Mouse (Mus musculus) embryonic stem cell, embryonic (primary cell): ENCODE data around the gene Tnfsf13.

Experiments used
- CTCF ChIA-PET, 4 experiments: fragments of 300-600 bp in 2 of 4; fragments of 350-600 bp in 2 of 4; sonication (Branson Sonifier 250); formaldehyde crosslinking; loops; one replicate each; lab custom pipeline; 2022; ENCODE audit warnings: inconsistent platforms in 2 of 4; lab: Charles Lee
- POLR2A ChIA-PET, 4 experiments: fragments of 300-600 bp in 2 of 4; fragments of 350-600 bp in 2 of 4; sonication (Branson Sonifier 250); formaldehyde crosslinking; loops; one replicate each; lab custom pipeline; 2022; ENCODE audit warnings: antibody characterized with exemption in 4 of 4, inconsistent platforms in 1 of 4; lab: Charles Lee

The Tnfsf13 gene

DNA sequence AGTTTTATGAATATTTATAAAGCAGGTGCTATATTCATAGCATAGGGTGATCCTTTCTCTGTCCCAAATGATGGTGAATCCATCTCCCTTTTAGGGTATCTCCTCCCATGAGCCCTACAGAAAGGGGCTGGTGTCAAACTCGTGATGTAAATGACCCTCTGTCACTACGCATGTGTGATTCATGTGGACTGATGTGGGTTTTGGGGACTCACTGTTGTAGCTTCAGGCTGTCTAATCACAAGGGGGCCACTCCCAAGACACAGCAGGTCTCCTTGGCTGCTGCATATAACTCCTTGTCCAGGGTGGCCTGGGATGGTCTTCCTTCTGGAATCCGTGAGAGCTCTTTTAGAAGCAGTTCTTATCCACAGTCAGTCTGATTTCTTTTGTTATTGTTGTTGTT is 24.9 kb upstream of the Tnfsf13 start:
- CTCF ChIA-PET: interaction anchor here in 3 of 4 experiments (0.6 to 12.7 kb wide), 7 partner anchors 10 to 55 kb away, joined by 3 to 155 read pairs (median 8); partner anchors contain the start of genes Senp3 (in 2 of the 3), Sox15 (in 2 of the 3) and Tnfsf13 (in 1 of the 3)

DNA sequence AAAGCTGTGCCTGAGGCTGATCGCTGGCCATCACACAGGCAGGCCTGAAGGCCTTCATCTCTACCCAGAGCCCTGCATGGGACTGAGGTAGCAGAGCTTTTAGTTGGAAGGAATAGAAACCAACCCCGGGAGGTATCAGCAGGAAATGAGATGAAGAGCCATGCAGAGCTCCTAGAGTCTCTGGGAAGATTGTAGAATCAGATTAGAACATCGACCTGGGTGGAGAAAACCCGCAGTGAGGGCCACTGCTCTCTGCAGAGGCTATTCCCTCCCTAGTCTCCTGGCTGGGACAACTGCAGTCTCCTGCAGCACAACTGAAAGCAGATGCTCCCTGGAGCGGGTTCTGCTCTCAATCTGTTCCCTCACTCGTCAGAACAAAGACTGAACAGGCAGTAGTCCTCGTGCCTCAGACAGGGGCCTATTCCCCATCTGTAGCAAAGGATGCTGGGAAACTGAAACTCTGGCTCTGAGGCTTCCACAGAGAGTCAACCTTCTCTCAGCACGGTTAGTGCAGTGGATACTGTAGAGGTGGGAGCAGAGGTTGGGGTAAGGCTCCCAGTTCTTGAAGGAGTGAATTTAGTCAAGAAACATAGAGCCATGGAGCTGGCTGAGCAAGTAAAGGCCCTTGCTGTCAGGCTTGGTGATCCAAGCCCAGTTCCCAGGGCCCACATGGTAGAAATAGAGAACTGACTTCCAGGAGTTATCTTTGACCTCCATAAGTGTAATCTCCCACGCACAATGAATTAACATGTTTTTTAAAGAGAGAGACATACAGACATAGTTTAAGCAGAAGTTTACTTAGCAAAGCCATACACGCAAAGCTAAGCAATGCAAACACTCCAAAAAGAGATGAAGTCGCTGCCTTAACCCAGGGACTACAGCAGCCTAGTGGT is 24.2 kb upstream of the Tnfsf13 start:
- ChIA-PET POLR2A (interaction anchor here (0.5 to 24.5 kb wide), 63 partner anchors 6 to 576 kb away, joined by 3 to 672 read pairs (median 4); partner anchors contain the start of genes Cd68 (in 4 of the 4), Senp3 (in 3 of the 4), Sox15 (in 3 of the 4) and Tnfsf12 (in 3 of the 4)), CTCF (interaction anchor here in 3 of 4 experiments (0.6 to 12.7 kb wide), 10 partner anchors 10 to 77 kb away, joined by 3 to 155 read pairs (median 8); partner anchors contain the start of genes Senp3 (in 2 of the 3), Sox15 (in 2 of the 3), Fxr2 (in 1 of the 3) and Tnfsf13 (in 1 of the 3))

More for the DNA sequence above, 24.9 kb upstream of the Tnfsf13 start:
- POLR2A ChIA-PET: interaction anchor here (0.5 to 24.5 kb wide), 53 partner anchors 6 to 577 kb away, joined by 3 to 672 read pairs (median 4); partner anchors contain the start of genes Cd68 (in 4 of the 4), Senp3 (in 3 of the 4), Sox15 (in 3 of the 4) and Tnfsf12 (in 3 of the 4)

DNA sequence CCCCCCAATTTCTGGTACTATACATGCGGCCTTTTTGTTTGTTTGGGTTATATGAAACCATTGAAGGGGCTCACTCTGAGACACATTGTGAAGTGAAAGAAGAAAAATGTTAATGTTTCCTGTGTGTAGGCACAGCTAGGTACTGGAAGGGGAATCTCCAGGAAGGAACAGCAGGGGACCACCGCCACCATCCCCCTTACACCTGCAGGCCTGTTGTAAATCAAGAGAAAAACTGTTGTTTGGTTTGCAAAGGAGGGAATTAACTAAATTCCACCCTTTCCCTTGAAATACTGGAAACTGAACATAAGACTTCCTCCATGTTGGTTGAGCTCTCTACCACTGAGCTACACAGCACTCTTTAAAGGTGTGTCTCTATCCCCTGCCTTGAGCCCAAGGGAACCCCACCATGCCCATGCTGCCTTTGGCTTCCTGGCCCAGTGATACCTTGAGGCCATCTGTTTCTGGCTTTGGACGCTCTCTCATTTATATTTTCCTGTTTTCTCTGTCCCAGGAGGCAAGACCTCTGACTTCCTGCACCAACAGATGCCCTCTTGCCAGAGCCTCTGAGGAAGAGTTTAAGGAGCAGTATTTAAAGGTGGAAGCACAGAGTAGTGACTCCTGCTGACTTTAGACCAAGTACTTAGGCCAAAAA is 23.2 kb upstream of the Tnfsf13 start:
- POLR2A ChIA-PET: interaction anchor here (0.6 to 24.5 kb wide), 60 partner anchors 7 to 385 kb away, joined by 3 to 672 read pairs (median 5); partner anchors contain the start of genes Cd68 (in 3 of the 4), Sat2 (in 3 of the 4), Senp3 (in 3 of the 4) and Cntrob (in 2 of the 4)
- CTCF ChIA-PET: interaction anchor here in 3 of 4 experiments (0.5 to 12.7 kb wide), 10 partner anchors 10 to 313 kb away, joined by 3 to 155 read pairs (median 6); partner anchors contain the start of genes Sox15 (in 2 of the 3), Fxr2 (in 1 of the 3), Senp3 (in 1 of the 3) and Tnfsf13 (in 1 of the 3)

DNA sequence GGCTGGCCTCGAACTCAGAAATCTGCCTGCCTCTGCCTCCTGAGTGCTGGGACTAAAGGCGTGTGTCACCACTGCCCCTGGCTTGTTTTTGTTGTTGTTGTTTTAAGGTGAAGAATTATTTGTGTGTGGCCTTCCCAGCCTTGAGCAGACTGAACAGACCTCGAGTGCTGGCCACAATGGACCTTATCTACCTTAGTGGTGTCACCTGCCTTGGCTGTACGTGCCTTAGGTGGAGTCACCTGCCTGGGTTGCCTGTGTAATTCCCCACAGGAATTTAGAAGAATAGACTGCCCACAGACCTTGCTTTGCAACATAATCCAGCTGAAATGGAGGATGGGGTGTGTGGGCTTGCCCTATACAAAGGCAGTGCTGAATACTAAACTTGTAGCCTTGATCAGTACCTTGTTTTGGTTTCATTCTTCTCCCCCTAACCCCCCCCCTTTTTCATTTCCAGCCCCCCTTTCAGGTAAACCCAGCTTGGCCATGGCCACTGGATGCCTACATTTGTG is 22.3 kb upstream of the Tnfsf13 start:
- ChIA-PET POLR2A (interaction anchor here (0.6 to 24.5 kb wide), 53 partner anchors 8 to 384 kb away, joined by 3 to 672 read pairs (median 5); partner anchors contain the start of genes Cd68 (in 3 of the 4), Sat2 (in 3 of the 4), Senp3 (in 3 of the 4) and Cntrob (in 2 of the 4)), CTCF (interaction anchor here in 2 of 4 experiments (0.6 to 12.7 kb wide), 9 partner anchors 9 to 312 kb away, joined by 3 to 155 read pairs (median 6); partner anchors contain the start of genes Sox15 (in 2 of the 2), Fxr2 (in 1 of the 2), Senp3 (in 1 of the 2) and Tnfsf13 (in 1 of the 2))

DNA sequence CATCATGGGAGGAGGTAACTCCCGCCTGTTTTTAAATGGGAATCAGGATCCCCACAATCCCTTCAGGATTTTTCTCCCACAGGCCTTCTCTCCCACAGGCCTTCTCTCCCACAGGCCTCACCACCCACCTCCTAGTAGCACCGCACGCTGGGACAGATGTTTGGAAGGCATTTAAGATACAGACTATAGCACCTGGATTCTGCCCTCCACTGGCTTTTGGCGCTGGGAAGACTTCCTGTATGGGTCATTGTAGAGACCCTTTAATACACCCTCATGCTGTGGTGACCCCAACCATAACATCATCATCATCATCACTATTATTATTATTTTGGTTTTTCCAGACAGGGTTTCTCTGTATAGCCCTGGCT is 21.9 kb upstream of the Tnfsf13 start:
- ChIA-PET POLR2A (interaction anchor here (0.6 to 24.5 kb wide), 41 partner anchors 8 to 584 kb away, joined by 3 to 672 read pairs (median 7); partner anchors contain the start of genes Senp3 (in 3 of the 4), Cd68 (in 2 of the 4), Eif4a1 (in 2 of the 4) and Mpdu1 (in 2 of the 4)), CTCF (interaction anchor here in 2 of 4 experiments (0.9 to 12.7 kb wide), 6 partner anchors 9 to 324 kb away, joined by 3 to 155 read pairs (median 5); partner anchors contain the start of genes Fxr2 (in 1 of the 2), Senp3 (in 1 of the 2) and Tnfsf13 (in 1 of the 2))

DNA sequence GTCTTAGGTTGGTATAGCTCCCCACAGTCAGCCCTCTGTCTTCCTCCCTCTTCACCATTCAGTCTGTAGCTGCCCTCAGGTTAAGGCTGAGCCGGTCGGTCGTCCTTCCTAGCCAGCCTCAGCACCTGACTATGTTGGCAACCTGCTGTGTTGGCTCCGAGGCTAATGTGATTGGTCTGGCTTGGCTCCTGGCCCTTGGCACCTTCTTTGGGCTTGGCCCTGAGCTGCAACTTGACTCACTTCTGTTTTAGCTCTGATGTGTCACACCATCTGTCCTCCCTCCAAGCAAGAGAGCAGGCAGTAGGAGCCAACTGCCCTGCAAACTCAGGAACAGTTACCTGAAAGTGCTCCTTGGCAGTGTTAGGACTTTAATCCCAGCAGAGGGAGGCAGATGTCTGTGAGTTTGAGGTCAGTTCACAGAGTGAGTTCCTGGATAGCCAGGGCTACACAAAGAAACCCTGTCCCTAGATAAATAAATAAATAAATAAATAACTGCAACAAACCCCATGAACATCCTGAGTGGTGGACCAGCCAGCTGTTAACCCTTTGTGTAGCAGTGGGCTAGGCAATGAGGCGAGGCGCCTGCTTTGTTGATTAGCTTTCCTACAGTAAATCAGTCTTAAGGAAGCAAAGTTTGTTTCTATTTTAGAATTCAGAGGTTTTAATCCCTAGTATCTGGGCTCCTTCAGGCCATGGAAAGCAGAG is 21.3 kb upstream of the Tnfsf13 start:
- ChIA-PET POLR2A (interaction anchor here in 3 of 4 experiments (0.6 to 24.5 kb wide), 40 partner anchors 8 to 583 kb away, joined by 3 to 672 read pairs (median 6); partner anchors contain the start of genes Cd68 (in 3 of the 3), Tnfsf13 (in 3 of the 3), Trp53 (in 3 of the 3) and Wrap53 (in 3 of the 3)), CTCF (interaction anchor here in 3 of 4 experiments (0.6 to 1.6 kb wide), 6 partner anchors 8 to 324 kb away, joined by 3 to 5 read pairs (median 3); partner anchors contain the start of genes Tnfsf12 (in 1 of the 3) and Tnfsfm13 (in 1 of the 3))

DNA sequence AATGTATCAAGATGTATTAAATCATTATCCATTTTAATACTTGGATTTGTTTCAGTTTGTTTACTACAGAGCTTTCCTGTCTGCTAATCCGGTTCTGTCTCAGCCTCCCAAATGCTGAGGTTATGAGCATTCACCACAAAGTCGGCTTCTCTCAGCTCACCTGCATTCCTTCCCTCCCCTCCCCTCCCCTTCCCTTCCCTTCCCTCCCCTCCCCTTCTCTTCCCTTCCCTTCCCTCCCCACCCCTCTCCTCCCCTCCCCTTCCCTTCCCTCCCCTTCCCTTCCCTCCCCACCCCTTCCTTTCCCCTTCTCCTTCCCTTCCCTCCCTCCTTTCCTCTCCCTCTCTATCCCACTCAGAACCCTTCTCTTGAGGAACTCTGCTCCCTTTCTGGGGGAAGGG is 19.0 kb upstream of the Tnfsf13 start:
- CTCF ChIA-PET: interaction anchor here in 3 of 4 experiments (0.6 to 2.5 kb wide), 4 partner anchors 11 to 307 kb away, joined by 4 to 8 read pairs (median 6); partner anchors contain the start of gene Tmem88 (in 1 of the 3)
- POLR2A ChIA-PET: interaction anchor here (0.6 to 24.5 kb wide), 33 partner anchors 9 to 604 kb away, joined by 3 to 672 read pairs (median 9); partner anchors contain the start of genes Senp3 (in 4 of the 4), Cd68 (in 3 of the 4), Mpdu1 (in 3 of the 4) and Tnfsf13 (in 3 of the 4)

DNA sequence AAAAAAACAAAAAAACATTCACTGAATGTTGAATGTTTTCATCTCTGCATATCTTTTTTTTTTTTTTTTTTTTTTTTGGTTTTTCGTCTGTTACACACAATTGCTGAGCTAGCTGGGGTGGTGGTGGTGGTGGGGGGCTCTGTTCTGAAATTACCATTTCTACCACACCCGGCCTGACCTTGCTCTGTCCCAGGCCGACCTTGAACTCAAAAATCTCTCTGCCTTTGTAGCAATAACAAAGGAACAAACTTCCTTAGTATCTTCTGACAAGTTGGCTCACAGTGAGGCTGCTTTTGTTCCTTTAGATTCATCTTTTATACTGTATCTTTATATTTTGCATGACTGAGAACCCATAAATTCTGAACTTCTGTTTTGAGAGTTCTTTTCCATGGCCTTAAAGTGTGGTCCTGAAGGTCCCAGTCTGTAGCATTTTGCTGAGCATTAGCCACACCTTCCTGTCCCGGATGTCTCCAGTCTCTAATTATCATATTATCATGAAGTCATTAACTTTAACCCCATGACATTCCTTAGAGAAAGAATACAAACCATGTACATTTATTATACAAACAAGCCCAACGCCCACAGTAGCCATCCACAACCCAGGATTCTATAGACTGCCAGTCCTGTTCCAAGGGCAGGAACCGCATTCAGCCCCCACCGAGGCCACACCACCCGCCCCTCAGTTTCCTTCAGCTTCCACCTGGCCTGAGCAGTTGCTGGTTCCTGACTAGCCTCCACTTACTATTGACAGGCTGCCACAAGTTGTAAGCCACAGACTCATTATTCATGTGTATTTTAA is 18.4 kb upstream of the Tnfsf13 start:
- CTCF ChIA-PET: interaction anchor here (0.6 to 2.5 kb wide), 13 partner anchors 11 to 911 kb away, joined by 3 to 12 read pairs (median 4); partner anchors contain the start of genes Fxr2 (in 2 of the 4) and Tnfsf13 (in 1 of the 4)
- POLR2A ChIA-PET: interaction anchor here (0.6 to 24.5 kb wide), 49 partner anchors 8 to 799 kb away, joined by 3 to 672 read pairs (median 5); partner anchors contain the start of genes Senp3 (in 4 of the 4), Cd68 (in 3 of the 4), Tnfsf13 (in 3 of the 4) and Trp53 (in 3 of the 4)

DNA sequence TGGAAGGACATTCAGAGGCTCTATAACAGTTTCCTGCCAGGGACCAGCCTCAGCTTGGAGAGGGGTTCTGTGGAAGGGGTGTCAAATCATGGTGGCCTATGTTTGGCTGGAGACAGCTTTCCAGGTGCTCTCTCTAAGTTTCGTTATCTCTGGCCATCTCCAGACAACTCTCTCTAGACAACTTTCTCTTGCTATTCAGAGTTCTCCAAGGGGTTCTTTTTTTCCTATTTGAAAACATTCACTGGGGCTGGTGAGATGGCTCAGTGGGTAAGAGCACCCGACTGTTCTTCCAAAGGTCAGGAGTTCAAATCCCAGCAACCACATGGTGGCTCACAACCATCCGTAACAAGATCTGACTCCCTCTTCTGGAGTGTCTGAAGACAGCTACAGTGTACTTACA is 17.8 kb upstream of the Tnfsf13 start:
- POLR2A ChIA-PET: interaction anchor here (0.6 to 24.5 kb wide), 34 partner anchors 9 to 799 kb away, joined by 3 to 672 read pairs (median 6); partner anchors contain the start of genes Tnfsf13 (in 3 of the 4), Trp53 (in 3 of the 4), Wrap53 (in 3 of the 4) and Cd68 (in 2 of the 4)
- CTCF ChIA-PET: interaction anchor here (0.6 to 2.5 kb wide), 13 partner anchors 10 to 912 kb away, joined by 3 to 12 read pairs (median 4); partner anchors contain the start of genes Fxr2 (in 2 of the 4) and Tnfsf13 (in 1 of the 4)

DNA sequence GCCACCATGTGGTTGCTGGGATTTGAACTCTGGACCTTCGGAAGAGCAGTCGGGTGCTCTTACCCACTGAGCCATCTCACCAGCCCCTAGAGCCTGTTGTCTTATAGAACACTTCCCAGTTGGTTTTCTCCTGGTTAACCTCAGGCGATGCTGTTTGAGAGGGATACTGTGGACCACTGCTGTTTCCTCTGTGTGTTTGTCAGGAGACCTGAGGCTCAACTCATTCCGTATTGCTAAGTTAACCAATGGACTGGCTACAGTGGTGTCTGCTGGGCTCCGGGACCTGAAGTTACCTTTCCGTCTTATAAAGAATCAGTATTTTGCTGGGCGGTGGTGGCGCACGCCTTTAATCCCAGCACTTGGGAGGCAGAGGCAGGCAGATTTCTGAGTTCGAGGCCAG is 17.3 kb upstream of the Tnfsf13 start:
- POLR2A ChIA-PET: interaction anchor here (0.5 to 24.5 kb wide), 26 partner anchors 7 to 584 kb away, joined by 3 to 672 read pairs (median 26); partner anchors contain the start of genes Tnfsf13 (in 3 of the 4), Trp53 (in 3 of the 4), Wrap53 (in 3 of the 4) and Cd68 (in 2 of the 4)

DNA sequence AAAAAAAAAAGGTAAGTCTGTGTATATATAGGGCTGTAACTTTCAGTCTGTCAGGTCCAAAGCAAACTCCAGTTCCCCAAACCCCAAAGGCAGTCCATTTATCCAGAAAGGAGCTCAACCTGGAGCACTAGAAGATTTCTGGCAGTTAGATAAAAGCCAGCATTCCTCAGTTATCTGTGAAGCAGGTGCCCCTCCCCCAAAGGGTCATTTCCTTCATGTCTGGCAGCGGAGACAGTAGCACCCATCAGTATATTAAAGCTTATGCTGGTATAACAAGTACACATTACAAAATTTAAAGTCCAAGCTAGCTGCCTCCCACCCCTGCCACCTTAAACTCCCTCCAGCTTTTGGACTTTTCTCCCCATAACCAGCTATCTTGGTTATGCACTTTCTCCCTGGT is 14.0 kb upstream of the Tnfsf13 start:
- ChIA-PET CTCF (interaction anchor here (0.6 to 3.9 kb wide), 20 partner anchors 9 to 288 kb away, joined by 3 to 16 read pairs (median 4); partner anchors contain the start of genes Sox15 (in 1 of the 4) and Tnfsf13 (in 1 of the 4)), POLR2A (interaction anchor here (0.6 to 24.5 kb wide), 43 partner anchors 7 to 826 kb away, joined by 3 to 672 read pairs (median 5); partner anchors contain the start of genes Senp3 (in 3 of the 4), Tnfsf13 (in 3 of the 4), Trp53 (in 3 of the 4) and Wrap53 (in 3 of the 4))

More for the DNA sequence above, 17.3 kb upstream of the Tnfsf13 start:
- CTCF ChIA-PET: interaction anchor here (0.6 to 1.3 kb wide), 6 partner anchors 10 to 435 kb away, joined by 3 to 9 read pairs (median 6); no protein-coding TSS in a partner anchor

DNA sequence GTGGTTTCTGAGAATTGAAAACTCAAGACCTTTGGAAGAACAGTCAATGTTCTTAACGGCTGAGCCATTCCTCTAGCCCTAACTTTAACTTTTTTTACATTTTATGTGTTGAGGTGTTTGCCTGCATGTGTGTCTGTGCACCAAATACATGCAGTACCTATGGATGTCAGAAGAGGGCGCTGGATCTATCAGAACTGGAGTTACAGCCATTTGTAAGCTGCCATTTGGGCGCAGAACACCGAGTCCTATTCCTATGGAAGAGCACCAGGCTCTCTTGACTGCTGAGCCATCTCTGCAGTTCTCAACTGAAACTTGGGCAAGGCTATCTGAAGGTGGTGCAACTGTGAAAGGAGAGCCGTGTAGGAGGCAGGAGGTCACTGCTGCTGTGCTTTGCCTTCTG is 13.0 kb upstream of the Tnfsf13 start:
- POLR2A ChIA-PET: interaction anchor here in 3 of 4 experiments (0.6 to 24.5 kb wide), 26 partner anchors 8 to 604 kb away, joined by 3 to 672 read pairs (median 10); partner anchors contain the start of genes Senp3 (in 3 of the 3), Cd68 (in 2 of the 3), Mpdu1 (in 2 of the 3) and Sox15 (in 2 of the 3)
- CTCF ChIA-PET: interaction anchor here in 3 of 4 experiments (0.5 to 3.9 kb wide), 19 partner anchors 9 to 253 kb away, joined by 3 to 16 read pairs (median 4); partner anchors contain the start of genes Senp3 (in 1 of the 3) and Sox15 (in 1 of the 3)

DNA sequence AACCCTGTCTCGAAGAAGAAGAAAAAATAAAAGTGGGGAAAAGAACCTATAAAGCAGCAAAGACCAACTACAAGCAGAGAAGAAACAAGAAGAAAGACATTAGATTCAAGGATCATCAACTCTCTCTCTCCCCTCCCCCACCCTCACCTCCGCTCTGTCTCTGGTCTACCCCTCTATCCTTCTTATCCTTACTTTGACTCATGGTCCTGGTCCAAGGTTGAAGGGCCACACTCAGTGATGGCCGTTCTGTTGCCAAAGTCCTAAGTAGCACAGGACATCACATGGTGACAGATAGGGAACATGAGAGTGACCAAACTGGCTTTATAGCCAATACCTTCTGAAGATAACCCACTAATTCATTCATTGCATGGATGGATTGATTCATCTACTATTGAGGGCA is 11.8 kb upstream of the Tnfsf13 start:
- POLR2A ChIA-PET: interaction anchor here in 3 of 4 experiments (3.9 to 24.5 kb wide), 5 partner anchors 12 to 19 kb away, joined by 14 to 672 read pairs (median 132); partner anchors contain the start of genes Senp3 (in 2 of the 3), Eif4a1 (in 1 of the 3) and Tnfsf13 (in 1 of the 3)
- CTCF ChIA-PET: no interaction called here
